In the genomic region with DNA sequence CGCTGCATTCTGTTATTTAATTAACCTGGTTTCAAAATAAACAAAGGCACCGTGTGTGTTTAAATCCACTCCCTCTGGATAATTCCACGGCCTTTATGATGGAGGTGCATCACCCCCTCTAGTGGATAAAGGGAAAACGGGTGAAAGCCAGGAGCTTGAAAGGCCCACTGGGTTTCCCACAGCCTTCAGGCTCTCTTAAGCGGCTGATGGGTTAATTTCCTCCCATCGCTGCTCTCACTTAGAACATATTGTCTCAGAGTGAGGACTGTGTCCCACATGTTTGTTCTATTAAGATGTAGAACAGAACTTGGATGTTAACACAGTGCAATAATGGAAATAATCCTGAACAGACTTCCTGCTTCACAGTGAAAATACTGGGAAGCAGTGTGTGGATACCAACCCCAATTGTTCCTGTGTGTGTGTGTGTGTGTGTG, we compare ENCODE assay signal across 8 mouse cellular contexts. TPM values are rescaled to one million over a fixed set of nuclear protein-coding genes. Genes with fewer than 3 reads are reported as not detected.
DNase-seq lines count a peak whose midpoint lies in the region; ATAC-seq and TF ChIP-seq lines count a peak whose summit lies in the region.

No protein-coding gene starts in this region.

- H3K27ac ChIP-seq in liver, embryonic 11.5 days (ENCODE audit: low read depth, low read length), result no peak overlapping the region
- no peak overlapping the region for H3K27ac ChIP-seq in lung, postnatal 0 days (ENCODE audit: low read length)

- peak; percentile 79 for TF ChIP-seq CTCF in lung, postnatal 0 days (IDR thresholded peaks at IDR 0.05)

- H3K27me3 ChIP-seq in liver, embryonic 11.5 days (replicated peaks; ENCODE audit: control insufficient read depth, insufficient read depth, low read length), result no peaks in the 10 kb centered on the region
- no peaks in the 10 kb centered on the region for H3K27me3 ChIP-seq in lung, postnatal 0 days (replicated peaks; ENCODE audit: insufficient read depth, low read length)

- H3K9me3 ChIP-seq in liver, embryonic 11.5 days (ENCODE audit: control insufficient read depth, low read length), result no peaks in the 10 kb centered on the region
- no peaks in the 10 kb centered on the region for H3K9me3 ChIP-seq in lung, postnatal 0 days (ENCODE audit: low read length)

- H3K9ac ChIP-seq in liver, embryonic 11.5 days (ENCODE audit: low read depth, low read length), result no peak overlapping the region
- H3K9ac ChIP-seq in lung, postnatal 0 days (replicated peaks; ENCODE audit: low read depth), result no peak overlapping the region

- no peak; the same call in 1 of the 2 replicates for TF ChIP-seq EP300 in lung, postnatal 0 days (IDR thresholded peaks at IDR 0.05)

- 24% methylated on average over 6 of the region's 6 CpGs for WGBS in liver, embryonic 11.5 days
- WGBS in lung, postnatal 0 days, result 7% methylated on average over 6 of the region's 6 CpGs

- ATAC-seq in liver, embryonic 11.5 days (replicated peaks; ENCODE audit: low FRiP score), result no peak
- ATAC-seq in lung, postnatal 0 days, result peak; percentile 76

- DNase-seq in liver, embryonic 11.5 days (ENCODE audit: low spot score), result peak; percentile 31
- DNase-seq in liver, result no peak
- DNase-seq in embryo, embryonic 11 days, result peak; percentile 82
- peak; percentile 23 to 33 for DNase-seq in heart, postnatal 14 days
- DNase-seq in layer of hippocampus, adult 11-12 months (ENCODE audit: low spot score), result peak; percentile 64
- DNase-seq in lung, postnatal 0 days (ENCODE audit: low spot score), result peak; percentile 78
- peak; percentile 44 for DNase-seq in right cerebral cortex, postnatal 25 days
- no peak for DNase-seq in c-Kit-positive CD71-positive TER-119-positive erythroid progenitor cells, embryonic 14.5 days (ENCODE audit: low spot score)

- H3K4me1 ChIP-seq in liver, embryonic 11.5 days (replicated peaks; ENCODE audit: control insufficient read depth, insufficient read depth, low read length), result no peaks in the 10 kb centered on the region; the same call in 1 of the 2 replicates
- H3K4me1 ChIP-seq in lung, postnatal 0 days (ENCODE audit: insufficient read depth, low read depth, low read length), result no peaks in the 10 kb centered on the region

- intact Hi-C loops in heart, postnatal 14 days (cut with DNase I), result loop anchor here (5.0 to 10.0 kb wide), 2 partner anchors 170 to 308 kb away; no protein-coding TSS in a partner anchor

- no peak overlapping the region for H3K4me2 ChIP-seq in liver, embryonic 11.5 days
- H3K4me2 ChIP-seq in lung, postnatal 0 days (replicated peaks; ENCODE audit: low read depth, low read length), result no peak overlapping the region

- no peak overlapping the region for H3K4me3 ChIP-seq in liver, embryonic 11.5 days (ENCODE audit: low read depth, low read length)
- no peak overlapping the region for H3K4me3 ChIP-seq in lung, postnatal 0 days (ENCODE audit: low read depth, low read length)

- H3K36me3 ChIP-seq in liver, embryonic 11.5 days (ENCODE audit: control insufficient read depth, insufficient read depth, low read length), result no peaks in the 10 kb centered on the region
- no peaks in the 10 kb centered on the region for H3K36me3 ChIP-seq in lung, postnatal 0 days (ENCODE audit: insufficient read depth, low read length)

RNA-seq across cellular contexts. Expression of a gene that starts 33.2 kb away (rescaled TPM):
- 7.9 and 10.6 TPM in 2 replicates for polyA plus RNA-seq in liver, embryonic 11.5 days (2014; fragmentation: Nextera tagmentation; extraction: Ambion mirVana)
- 1 to 10 TPM; 3.9 to 4.7 TPM for total RNA-seq in heart, postnatal 14 days (2021)
- 9.8 and 10.2 TPM in 2 replicates for polyA plus RNA-seq in lung, postnatal 0 days (2015; fragmentation: Nextera tagmentation; extraction: Ambion mirVana)

Comparison
In these comparisons a context has a peak if more than half of its experiments do, and no peak if none do; other contexts are left out.
1. DNase-seq: peak in liver, embryonic 11.5 days (single experiment), embryo, embryonic 11 days (single experiment), heart, postnatal 14 days (2 of 2), layer of hippocampus, adult 11-12 months (single experiment), lung, postnatal 0 days (single experiment) and right cerebral cortex, postnatal 25 days (single experiment); none in liver (single experiment) and c-Kit-positive CD71-positive TER-119-positive erythroid progenitor cells, embryonic 14.5 days (single experiment).